Mouse (Mus musculus) CD4-positive naive resting alpha-beta T cell, adult 76 days (primary cell): ENCODE data around the gene Orc6. TPM values are rescaled to one million over a fixed set of nuclear protein-coding genes. Genes with fewer than 3 reads are reported as not detected.

ENCODE experiments used
- total RNA-seq: library from RNA; stranded (reverse); gene quantifications from one replicate; pipeline ENCODE4 v1.2.4, GENCODE M21; 2023

The Orc6 gene
- total RNA-seq: 57.7 TPM

DNA sequence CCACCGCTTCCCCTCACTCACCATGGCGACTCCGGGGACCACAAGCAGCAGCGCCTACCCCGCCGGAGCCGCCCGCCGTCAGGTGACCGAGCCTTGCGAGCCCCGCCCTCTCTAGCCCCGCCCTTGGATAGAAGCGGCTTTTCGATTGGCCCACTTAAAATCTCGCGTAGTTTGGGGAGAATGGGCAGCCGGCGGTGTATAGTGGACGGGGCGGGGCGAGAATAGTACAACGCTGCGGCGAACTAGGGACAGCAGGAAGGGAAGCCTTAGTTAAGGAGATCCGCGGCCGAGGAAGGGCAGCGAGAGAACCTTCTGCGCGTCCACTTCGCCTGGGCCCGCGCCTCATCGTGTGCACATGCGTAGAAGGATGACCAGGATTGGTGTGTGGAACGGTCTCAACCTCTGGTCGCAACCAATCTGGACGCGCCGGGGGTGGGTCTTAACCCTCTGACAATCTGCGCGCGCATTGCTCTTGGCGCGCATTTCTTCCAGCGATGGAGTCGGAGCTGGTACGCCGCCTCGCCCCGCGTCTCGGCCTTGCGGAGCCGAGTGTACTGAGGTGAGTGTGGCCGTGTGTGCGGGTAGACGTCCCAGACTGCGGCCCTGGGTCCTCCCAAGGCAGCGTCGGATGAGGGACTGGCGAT, at the start of gene Orc6, which contains the start of gene Vps35:
Orc6 (plus strand) TSS at position 199 of the 644 bp plus-strand sequence.
Vps35 (minus strand) TSS at position 369 of the 644 bp plus-strand sequence.

Other genes starting within 250 kb of the Orc6 start
- gene Fbxw9, start 239.6 kb upstream of the Orc6 start, total RNA-seq: 6.9 TPM
- not detected for gene Gm5741, start 231.7 kb upstream of the Orc6 start, total RNA-seq
- 115 TPM for gene Dhps, start 227.9 kb upstream of the Orc6 start, total RNA-seq
- 60.0 TPM for gene Wdr83os, start 218.9 kb upstream of the Orc6 start, total RNA-seq
- gene Wdr83, start 218.3 kb upstream of the Orc6 start, total RNA-seq: 11.5 TPM
- gene Man2b1, start 216.4 kb upstream of the Orc6 start, total RNA-seq: 113 TPM
- not detected for gene Zfp791, start 176.5 kb upstream of the Orc6 start, total RNA-seq
- gene Cks1brt, start 147.7 kb upstream of the Orc6 start, total RNA-seq: not detected
- not detected for gene Olfr371, start 73.6 kb upstream of the Orc6 start, total RNA-seq
- gene Vps35, start 170 bp downstream of the Orc6 start, total RNA-seq: 55.6 TPM
- 0.73 TPM for gene Mylk3, start 86.7 kb downstream of the Orc6 start, total RNA-seq
- gene 4921524J17Rik, start 133.2 kb downstream of the Orc6 start, total RNA-seq: 20.9 TPM
- 0.59 TPM for gene Gpt2, start 192.9 kb downstream of the Orc6 start, total RNA-seq